Mouse (Mus musculus) liver, embryonic 14.5 days (tissue): ENCODE measurements around the gene Nek4. TPM values are rescaled to one million over a fixed set of nuclear protein-coding genes. Genes with fewer than 3 reads are reported as not detected.

Experiments
- ATAC-seq: fragments of 200-750 bp; cut with Nextera tagmentation; 2 replicates; pipeline ENCODE4 v1.8.0; 2017; ENCODE audit warnings: moderate number of reproducible peaks, mild to moderate bottlenecking, moderate library complexity; ENCODE audit not compliant: insufficient read depth
- DNase-seq, 3 experiments: peaks; one replicate each; pipeline ENCODE4 v3.0.0-alpha.2; 2012 to 2013; ENCODE audit warnings: low read depth in 3 of 3, low spot score in 3 of 3
- H3K27ac ChIP-seq: fragments of 300-500 bp; sonication (generic); 2 replicates; pipeline ENCODE4 v1.5.1; 2014; ENCODE audit warnings: moderate library complexity, mild to moderate bottlenecking, control low read depth, inconsistent platforms
- H3K27me3 ChIP-seq: fragments of 300-500 bp; sonication (generic); 2 replicates; pipeline ENCODE4 v1.6.1; 2014; ENCODE audit warnings: mild to moderate bottlenecking, low read length, moderate library complexity; ENCODE audit not compliant: control insufficient read depth, insufficient read depth
- H3K36me3 ChIP-seq: fragments of 300-500 bp; sonication (generic); replicated peaks from 2 replicates; pipeline ENCODE4 v1.6.1; 2014; ENCODE audit warnings: low read depth; ENCODE audit not compliant: control insufficient read depth, insufficient read depth
- H3K4me1 ChIP-seq, 2 experiments: fragments of 200-500 bp in 1 of 2; fragments of 300-500 bp in 1 of 2; sonication (generic) in 1 of 2; replicated peaks; 2 replicates each; pipeline ENCODE4 v1.6.1; 2012 to 2014; ENCODE audit warnings: antibody characterized with exemption in 1 of 2, inconsistent platforms in 1 of 2, low read length in 1 of 2; ENCODE audit not compliant: control insufficient read depth in 2 of 2, insufficient read depth in 2 of 2
- H3K4me2 ChIP-seq: fragments of 300-500 bp; sonication (generic); 2 replicates; pipeline ENCODE4 v1.6.1; 2014; ENCODE audit warnings: low read depth, mild to moderate bottlenecking, control low read depth, moderate library complexity
- H3K4me3 ChIP-seq, 2 experiments: fragments of 200-500 bp in 1 of 2; fragments of 300-500 bp in 1 of 2; sonication (generic) in 1 of 2; 2 replicates each; pipeline ENCODE4 v1.5.1; 2012 to 2014; ENCODE audit warnings: low read depth in 2 of 2, low read length in 2 of 2, mild to moderate bottlenecking in 2 of 2, control low read depth in 1 of 2, inconsistent platforms in 1 of 2, moderate library complexity in 1 of 2; ENCODE audit not compliant: insufficient read depth in 1 of 2
- H3K9ac ChIP-seq: fragments of 300-500 bp; sonication (generic); replicated peaks from 2 replicates; pipeline ENCODE4 v1.6.1; 2014; ENCODE audit warnings: mild to moderate bottlenecking, control low read depth, moderate library complexity
- H3K9me3 ChIP-seq: fragments of 300-500 bp; sonication (generic); 2 replicates; pipeline ENCODE4 v1.6.1; 2016; ENCODE audit warnings: low read length, mixed read lengths; ENCODE audit not compliant: control insufficient read depth
- CTCF ChIP-seq: IDR thresholded peaks from 2 replicates; pipeline ENCODE4 v1.5.1; 2016; ENCODE audit warnings: antibody characterized with exemption, low read depth, control low read depth
- EP300 ChIP-seq: IDR thresholded peaks from 2 replicates; pipeline ENCODE4 v1.6.1; 2016; ENCODE audit warnings: antibody characterized with exemption, low read depth
- WGBS: fragments of 180-500 bp; shearing (Covaris S2); extraction: QIAGEN DNeasy Blood & Tissue Kit; methylation state at CpG from one replicate; pipeline ENCODE4 v1.1.7; 2014; ENCODE audit not compliant: insufficient replicate concordance; 5-methylcytosine and 5-hydroxymethylcytosine counted together
- polyA plus RNA-seq, 2 experiments: library from polyadenylated mRNA; depleted of rRNA in 1 of 2; stranded (reverse) in 1 of 2; unstranded in 1 of 2; fragments of >200 nt; fragmentation: Nextera tagmentation in 1 of 2; extraction: Ambion mirVana in 1 of 2; gene quantifications; 2 replicates each; pipeline versions ENCODE4 v1.2.1 to v1.2.3; 2012 to 2014

Gene Nek4
- polyA plus RNA-seq (2012; rRNA removed) = 2.2 and 3.0 TPM in 2 replicates
- 2.6 and 3.7 TPM in 2 replicates for polyA plus RNA-seq (2014; fragmentation: Nextera tagmentation; extraction: Ambion mirVana)

DNA sequence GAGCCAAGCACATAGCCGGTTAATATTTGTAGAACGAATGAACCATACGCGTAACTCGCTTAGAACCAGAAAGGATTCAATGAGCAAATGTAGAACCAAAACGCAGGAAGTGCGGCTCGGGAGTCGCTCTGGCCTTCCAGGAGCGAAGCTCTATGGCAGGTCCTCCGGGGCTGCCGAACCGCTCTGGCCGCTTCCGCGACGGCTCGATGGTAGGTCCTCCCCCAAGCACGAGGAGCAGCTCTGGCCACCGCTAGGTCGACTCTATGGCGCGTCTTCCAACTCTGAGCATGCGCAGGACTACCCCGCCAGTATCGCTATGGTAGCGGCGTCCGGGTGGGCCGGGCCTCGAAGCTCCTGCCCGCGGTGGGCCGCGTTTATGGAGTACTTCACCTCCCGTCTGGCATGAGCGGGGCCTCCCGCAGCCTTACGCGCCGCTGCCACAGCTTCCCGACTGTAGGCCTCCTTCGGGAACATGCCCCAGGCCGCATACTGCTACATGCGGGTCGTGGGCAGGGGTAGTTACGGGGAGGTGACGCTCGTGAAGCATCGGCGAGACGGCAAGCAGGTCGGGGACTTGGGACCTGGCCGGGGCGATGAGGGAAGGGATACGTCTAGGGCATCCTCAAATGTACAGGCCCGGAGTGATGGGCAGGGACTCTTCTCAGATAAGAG, at the start of gene Nek4:
Gene Nek4 (plus strand): TSS at position 224 of the 672 bp plus-strand sequence.
- TF ChIP-seq EP300 (no peak), CTCF (peak; percentile 59)
- peaks cover 8 to 10% of the 10 kb centered on the region in 2 experiments for H3K4me1 ChIP-seq
- no peaks in the 10 kb centered on the region for H3K27me3 ChIP-seq
- H3K9me3 ChIP-seq = no peaks in the 10 kb centered on the region
- WGBS = under 1% methylated on average over 55 of the region's 57 CpGs
- H3K27ac ChIP-seq = peak within 1 kb of the TSS; percentile 56
- H3K4me3 ChIP-seq = peak within 1 kb of the TSS; percentile 78 to 85
- H3K36me3 ChIP-seq = no peaks in the 10 kb centered on the region; the same call in 1 of the 2 replicates
- H3K4me2 ChIP-seq = peak within 1 kb of the TSS; percentile 87
- DNase-seq (peak; percentile 93), ATAC-seq (peak; percentile 100)
- peak within 1 kb of the TSS; percentile 83 for H3K9ac ChIP-seq

DNA sequence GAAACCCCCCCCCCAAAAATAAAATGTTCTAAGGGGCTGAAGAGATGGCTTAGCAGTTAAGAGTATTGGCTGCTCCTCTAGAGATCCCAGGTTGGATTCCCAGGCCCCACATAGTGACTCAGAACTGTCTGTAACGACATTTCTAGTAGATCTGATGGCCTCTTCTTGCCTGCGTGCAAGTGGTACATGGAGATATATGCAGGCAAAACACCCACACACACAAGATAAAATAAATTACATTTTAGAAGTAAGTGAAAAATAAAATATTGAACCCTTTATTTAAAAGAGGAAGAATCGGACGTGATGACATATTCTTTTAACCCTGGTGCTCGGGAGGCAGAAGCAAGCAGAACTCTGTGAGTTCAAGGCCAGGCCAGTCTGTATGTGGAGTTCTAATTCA, 48.5 kb upstream of the Nek4 start:
- no peak overlapping the region for H3K9ac ChIP-seq
- H3K4me1 ChIP-seq = peaks cover 0 to 2% of the 10 kb centered on the region in 2 experiments; a peak in 1 of 4 replicates
- TF ChIP-seq EP300 (no peak), CTCF (no peak)
- no peaks in the 10 kb centered on the region for H3K27me3 ChIP-seq
- no peak overlapping the region for H3K4me2 ChIP-seq
- no peaks in the 10 kb centered on the region for H3K9me3 ChIP-seq
- no peak overlapping the region for H3K4me3 ChIP-seq
- 61% methylated on average over 5 of the region's 5 CpGs for WGBS
- ATAC-seq = no peak
- no peak for DNase-seq
- H3K36me3 ChIP-seq = no peaks in the 10 kb centered on the region
- no peak overlapping the region for H3K27ac ChIP-seq

DNA sequence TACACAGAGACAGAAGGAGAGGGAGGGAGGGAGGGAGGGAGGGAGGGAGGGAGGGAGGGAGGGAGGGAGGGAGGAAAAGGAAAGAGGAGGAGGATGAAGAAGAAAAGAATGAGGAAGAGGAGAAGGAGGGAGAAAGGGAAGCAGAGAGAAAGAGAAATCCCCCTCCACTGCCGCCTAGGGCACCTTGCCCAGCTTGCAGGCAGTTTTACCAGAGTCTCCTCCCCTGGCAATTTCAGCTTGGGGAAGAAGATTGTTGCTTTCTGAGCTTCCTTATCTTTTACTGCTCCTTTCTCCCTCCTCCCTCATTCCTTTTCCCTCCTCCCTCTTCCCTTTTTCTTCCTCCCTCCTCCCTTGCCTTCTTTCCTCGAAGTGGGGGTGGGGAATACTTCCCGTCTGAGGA, 48.1 kb upstream of the Nek4 start:
- Histone ChIP-seq H3K27ac (no peak overlapping the region), H3K4me3 (no peak overlapping the region), H3K27me3 (no peaks in the 10 kb centered on the region), H3K9me3 (no peaks in the 10 kb centered on the region), H3K36me3 (no peaks in the 10 kb centered on the region), H3K9ac (no peak overlapping the region), H3K4me2 (no peak overlapping the region), H3K4me1 (peaks cover 0 to 5% of the 10 kb centered on the region in 2 experiments; a peak in 2 of 4 replicates)
- whole genome bisulfite sequencing = 33% methylated on average over 3 of the region's 3 CpGs
- ATAC-seq = no peak
- no peak for TF ChIP-seq EP300
- no peak for TF ChIP-seq CTCF
- no peak for DNase-seq

DNA sequence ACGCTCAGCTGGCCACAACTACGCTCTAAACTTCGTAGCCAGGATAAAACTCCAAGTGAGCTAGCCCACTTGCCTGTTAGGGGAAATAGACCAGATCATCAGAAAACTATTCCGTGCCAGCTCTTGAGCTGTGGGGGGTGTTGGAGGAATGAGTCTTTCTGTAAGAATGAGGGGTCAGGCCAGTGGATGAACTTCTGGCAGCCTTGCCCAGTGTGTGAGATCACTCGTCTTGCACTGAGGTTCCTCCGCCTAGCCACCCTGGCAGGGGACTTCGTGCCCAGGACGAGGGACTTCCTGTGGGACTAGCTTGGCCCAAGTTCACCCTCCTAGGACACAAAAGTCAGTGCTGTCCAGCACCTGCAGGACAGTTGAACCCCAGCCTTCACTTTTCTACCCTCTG, 46.9 kb upstream of the Nek4 start:
- H3K4me2 ChIP-seq = no peak overlapping the region
- no peak for TF ChIP-seq CTCF
- no peak for TF ChIP-seq EP300
- H3K9me3 ChIP-seq = no peaks in the 10 kb centered on the region
- H3K9ac ChIP-seq = no peak overlapping the region
- DNase-seq = no peak
- 53% methylated on average over 8 of the region's 8 CpGs for WGBS
- H3K27me3 ChIP-seq = no peaks in the 10 kb centered on the region
- H3K4me3 ChIP-seq = no peak overlapping the region
- no peak for ATAC-seq
- no peaks in the 10 kb centered on the region for H3K36me3 ChIP-seq
- H3K27ac ChIP-seq = no peak overlapping the region
- H3K4me1 ChIP-seq = peaks cover 0 to 11% of the 10 kb centered on the region in 2 experiments; a peak in 2 of 4 replicates

DNA sequence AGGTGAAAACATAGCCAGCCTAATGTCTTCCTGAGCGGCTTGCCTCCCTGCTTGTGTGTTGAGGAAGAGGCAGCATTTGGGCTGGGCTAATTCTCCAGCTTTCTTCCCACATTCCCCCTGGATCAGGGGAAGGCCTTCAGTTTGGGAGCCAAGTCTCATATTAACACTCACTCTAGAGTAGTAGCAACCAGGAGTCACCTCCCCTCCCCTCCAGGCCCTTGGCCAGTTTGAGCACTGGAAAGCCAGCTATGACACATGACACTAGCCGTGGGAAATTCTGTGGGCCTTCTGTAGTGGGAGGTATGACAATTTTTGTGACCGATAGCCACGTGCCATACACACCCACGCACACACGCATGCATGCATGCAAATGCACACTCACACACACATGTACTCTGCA, 45.2 kb upstream of the Nek4 start:
- ATAC-seq = no peak
- Histone ChIP-seq H3K9me3 (no peaks in the 10 kb centered on the region), H3K27me3 (no peaks in the 10 kb centered on the region), H3K4me1 (peaks cover 0 to 11% of the 10 kb centered on the region in 2 experiments; a peak in 2 of 4 replicates), H3K36me3 (no peaks in the 10 kb centered on the region), H3K4me2 (no peak overlapping the region), H3K9ac (no peak overlapping the region), H3K27ac (no peak overlapping the region), H3K4me3 (no peak overlapping the region)
- no peak for DNase-seq
- WGBS = 72% methylated on average over 6 of the region's 6 CpGs
- TF ChIP-seq CTCF = no peak
- TF ChIP-seq EP300 = no peak
